Mouse (Mus musculus) mouse embryonic stem cell (cell line): Measurements from ENCODE around the gene Ptprt.
"Not testable (repeated sequence)": the region's sequence is repeated elsewhere in the genome, so short reads cannot be mapped to it uniquely, and the experiment has no call there.

ENCODE experiments used
- in situ Hi-C, 2 experiments: fragments of 300-500 bp; cut with MboI; formaldehyde crosslinking; loops; 1 replicate in 1 of 2; 3 replicates in 1 of 2; pipeline ENCODE4 v1.14.3; 2019 to 2020; ENCODE audit warnings: low sequenced_read_pairs in 2 of 2, low pct_unique_long_range_greater_than_20kb in 1 of 2, mixed read lengths in 1 of 2; ENCODE audit not compliant: unreplicated experiment in 1 of 2

Gene Ptprt

GRCm38 (mm10) chr2:161534151-161534550 lies 1126.8 kb downstream of the Ptprt start:
- in situ Hi-C loops = no loop called here

GRCm38 (mm10) chr2:161527192-161527591 lies 1133.8 kb downstream of the Ptprt start:
- in situ Hi-C loops = no loop called here

- in situ Hi-C loops = no loop called here
These were observed 1141.3 kb downstream of the Ptprt start for GRCm38 (mm10) chr2:161519671-161520070.

- in situ Hi-C loops = no loop called here
These were observed 1144.0 kb downstream of the Ptprt start for GRCm38 (mm10) chr2:161516921-161517320.

GRCm38 (mm10) chr2:161513256-161513655 lies 1147.7 kb downstream of the Ptprt start:
- in situ Hi-C loops = no loop called here

GRCm38 (mm10) chr2:161511880-161512570 lies 1148.9 kb downstream of the Ptprt start:
- in situ Hi-C loops = not testable (repeated sequence)

GRCm38 (mm10) chr2:161511101-161511759 lies 1149.7 kb downstream of the Ptprt start:
- in situ Hi-C loops = no loop called here

- in situ Hi-C loops = no loop called here
These were observed 1161.6 kb downstream of the Ptprt start for GRCm38 (mm10) chr2:161499097-161499899.

- in situ Hi-C loops = no loop called here
These were observed 1162.4 kb downstream of the Ptprt start for GRCm38 (mm10) chr2:161498449-161499096.

GRCm38 (mm10) chr2:161481741-161482140 lies 1179.2 kb downstream of the Ptprt start:
- in situ Hi-C loops = no loop called here

GRCm38 (mm10) chr2:161480445-161480844 lies 1180.5 kb downstream of the Ptprt start:
- in situ Hi-C loops = no loop called here
